Mouse (Mus musculus) lung, postnatal 0 days (tissue): ENCODE measurements at regions not wholly inside any gene's neighbourhood (a gene's known extent, or its start where the extent isn't known, plus 50 kb on each side); places are given as distances from the start of the nearest gene placed in this dataset.

Source experiments
- CTCF ChIP-seq: IDR thresholded peaks from 2 replicates; pipeline ENCODE4 v1.5.1; 2016; ENCODE audit warnings: antibody characterized with exemption, mild to moderate bottlenecking
- EP300 ChIP-seq: IDR thresholded peaks from 2 replicates; pipeline ENCODE4 v1.6.1; 2016; ENCODE audit warnings: antibody characterized with exemption, mild to moderate bottlenecking, control low read depth

DNA sequence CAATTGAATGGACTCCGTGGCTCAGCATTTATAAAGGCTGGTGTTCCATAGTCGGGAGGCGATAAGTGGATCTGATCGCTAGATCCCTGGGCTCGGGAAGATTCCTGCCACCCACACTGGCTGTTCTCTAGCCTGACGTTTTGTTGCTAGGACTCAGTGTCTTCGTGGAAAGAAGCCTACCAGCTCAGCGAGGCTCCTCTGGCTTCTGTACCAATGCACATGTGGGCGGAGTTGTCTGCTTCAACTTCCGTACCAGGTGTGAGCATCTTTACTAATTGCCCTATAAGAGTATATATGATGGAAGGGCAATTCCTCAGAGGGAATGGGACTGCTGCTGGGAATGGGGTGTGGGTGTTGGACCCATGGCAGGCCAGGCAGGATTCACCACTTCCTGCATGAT, 121.1 kb downstream of the Ppp4r2 start:
- TF ChIP-seq CTCF (no peak), EP300 (no peak)
